Mouse (Mus musculus): ENCODE data around the gene Pogz. TPM values are rescaled to one million over a fixed set of nuclear protein-coding genes. Genes with fewer than 3 reads are reported as not detected.
A peak's percentile ranks its signal among the peaks of the same experiment; 100 is the strongest.
"Not testable (repeated sequence)": the region's sequence is repeated elsewhere in the genome, so short reads cannot be mapped to it uniquely, and the experiment has no call there.

Gene Pogz
- polyA plus RNA-seq, 1 experiment from 2014 or later, result 4.8 TPM

GRCm38 (mm10) chr3:94930386-94931266 is 93.3 kb downstream of the Pogz start:
- not testable (repeated sequence) for ATAC-seq; H3K27me3 ChIP-seq (replicated peaks; ENCODE audit: control insufficient read depth, insufficient read depth, low read length); H3K9ac ChIP-seq (ENCODE audit: low read depth, low read length); H3K9me3 ChIP-seq (ENCODE audit: control insufficient read depth); H3K36me3 ChIP-seq (ENCODE audit: control insufficient read depth, insufficient read depth); H3K4me2 ChIP-seq (replicated peaks; ENCODE audit: low read depth); H3K4me1 ChIP-seq (replicated peaks; ENCODE audit: control insufficient read depth, insufficient read depth, low read length); H3K4me3 ChIP-seq (ENCODE audit: low read depth, low read length)
- peak overlapping the region; percentile 21; the same call in 1 of the 2 replicates for H3K27ac ChIP-seq (ENCODE audit: low read depth, low read length)
- WGBS, result 35% methylated on average over 7 of the region's 7 CpGs

GRCm38 (mm10) chr3:94931427-94932082 is 94.2 kb downstream of the Pogz start:
- not testable (repeated sequence) for H3K9me3 ChIP-seq (ENCODE audit: control insufficient read depth); H3K4me2 ChIP-seq (replicated peaks; ENCODE audit: low read depth); ATAC-seq; H3K4me3 ChIP-seq (ENCODE audit: low read depth, low read length); H3K27me3 ChIP-seq (replicated peaks; ENCODE audit: control insufficient read depth, insufficient read depth, low read length); H3K9ac ChIP-seq (ENCODE audit: low read depth, low read length); H3K36me3 ChIP-seq (ENCODE audit: control insufficient read depth, insufficient read depth); H3K27ac ChIP-seq (ENCODE audit: low read depth, low read length); H3K4me1 ChIP-seq (replicated peaks; ENCODE audit: control insufficient read depth, insufficient read depth, low read length)
- 72% methylated on average over 10 of the region's 10 CpGs for WGBS

Other genes starting within 250 kb of the Pogz start
- gene Gm10972, start 194.5 kb upstream of the Pogz start, polyA plus RNA-seq (2015; fragmentation: Nextera tagmentation; extraction: Ambion mirVana), result not detected in 2 replicates
- gene Tuft1, start 178.7 kb upstream of the Pogz start, polyA plus RNA-seq (2015; fragmentation: Nextera tagmentation; extraction: Ambion mirVana), result 10.9 and 12.0 TPM in 2 replicates
- 2.7 and 2.9 TPM in 2 replicates for gene Selenbp2, start 144.0 kb upstream of the Pogz start, polyA plus RNA-seq (2015; fragmentation: Nextera tagmentation; extraction: Ambion mirVana)
- gene Cgn, start 51.1 kb upstream of the Pogz start, polyA plus RNA-seq (2015; fragmentation: Nextera tagmentation; extraction: Ambion mirVana), result 42.1 and 48.3 TPM in 2 replicates
- gene Psmb4, start 49.4 kb downstream of the Pogz start, polyA plus RNA-seq (2015; fragmentation: Nextera tagmentation; extraction: Ambion mirVana), result 308 and 311 TPM in 2 replicates
- gene Selenbp1, start 95.5 kb downstream of the Pogz start, polyA plus RNA-seq (2015; fragmentation: Nextera tagmentation; extraction: Ambion mirVana), result 61.7 and 71.6 TPM in 2 replicates
- 2.6 and 3.9 TPM in 2 replicates for gene Rfx5, start 116.5 kb downstream of the Pogz start, polyA plus RNA-seq (2015; fragmentation: Nextera tagmentation; extraction: Ambion mirVana)
- gene Pi4kb, start 137.2 kb downstream of the Pogz start, polyA plus RNA-seq (2015; fragmentation: Nextera tagmentation; extraction: Ambion mirVana), result 10.5 and 11.6 TPM in 2 replicates
- gene Zfp687, start 177.9 kb downstream of the Pogz start, polyA plus RNA-seq (2015; fragmentation: Nextera tagmentation; extraction: Ambion mirVana), result 8.7 and 9.7 TPM in 2 replicates
- gene Psmd4, start 205.0 kb downstream of the Pogz start, polyA plus RNA-seq (2015; fragmentation: Nextera tagmentation; extraction: Ambion mirVana), result 164 and 166 TPM in 2 replicates

Data from intestine, postnatal 0 days (tissue).